Mouse (Mus musculus) midbrain, embryonic 14.5 days (tissue): ENCODE results near the gene 6030468B19Rik. TPM values are rescaled to one million over a fixed set of nuclear protein-coding genes. Genes with fewer than 3 reads are reported as not detected.
A peak's percentile ranks its signal among the peaks of the same experiment; 100 is the strongest.
"Not testable (repeated sequence)": the region's sequence is repeated elsewhere in the genome, so short reads cannot be mapped to it uniquely, and the experiment has no call there.

Source experiments
- ATAC-seq: fragments of 200-750 bp; cut with Nextera tagmentation; 2 replicates; pipeline ENCODE4 v1.8.0; 2017; ENCODE audit warnings: moderate number of reproducible peaks, moderate library complexity; ENCODE audit not compliant: low FRiP score, low TSS enrichment
- DNase-seq: peaks from one replicate; pipeline ENCODE4 v3.0.0-alpha.2; 2015
- H3K27ac ChIP-seq: fragments of 300-500 bp; sonication (generic); replicated peaks from 2 replicates; pipeline ENCODE4 v1.5.1; 2014; ENCODE audit warnings: mild to moderate bottlenecking, low read depth, low read length, moderate library complexity
- H3K27me3 ChIP-seq: fragments of 300-500 bp; sonication (generic); 2 replicates; pipeline ENCODE4 v1.6.1; 2014; ENCODE audit warnings: low read length, control low read depth, mixed read lengths; ENCODE audit not compliant: control insufficient read depth, insufficient read depth
- H3K36me3 ChIP-seq: fragments of 300-500 bp; sonication (generic); 2 replicates; pipeline ENCODE4 v1.6.1; 2014; ENCODE audit warnings: low read length, control low read depth; ENCODE audit not compliant: control insufficient read depth, insufficient read depth
- H3K4me1 ChIP-seq: fragments of 300-500 bp; sonication (generic); 2 replicates; pipeline ENCODE4 v1.6.1; 2014; ENCODE audit warnings: mild to moderate bottlenecking, antibody characterized with exemption, low read length, control low read depth; ENCODE audit not compliant: control insufficient read depth, insufficient read depth
- H3K4me2 ChIP-seq: fragments of 300-500 bp; sonication (generic); 2 replicates; pipeline ENCODE4 v1.6.1; 2014; ENCODE audit warnings: mild to moderate bottlenecking, low read length, moderate library complexity
- H3K4me3 ChIP-seq: fragments of 300-500 bp; sonication (generic); replicated peaks from 2 replicates; pipeline ENCODE4 v1.5.1; 2014; ENCODE audit warnings: low read depth, low read length
- H3K9ac ChIP-seq: fragments of 300-500 bp; sonication (generic); replicated peaks from 2 replicates; pipeline ENCODE4 v1.6.1; 2014; ENCODE audit warnings: mild to moderate bottlenecking, low read length, moderate library complexity
- H3K9me3 ChIP-seq: fragments of 300-500 bp; sonication (generic); 2 replicates; pipeline ENCODE4 v1.6.1; 2016; ENCODE audit warnings: low read length, control low read depth, mixed read lengths; ENCODE audit not compliant: control insufficient read depth
- WGBS: fragments of 180-500 bp; shearing (Covaris S2); extraction: QIAGEN DNeasy Blood & Tissue Kit; methylation state at CpG from one replicate; pipeline ENCODE4 v1.1.7; 2014; 5-methylcytosine and 5-hydroxymethylcytosine counted together
- polyA plus RNA-seq: library from polyadenylated mRNA; unstranded; fragments of >200 nt; fragmentation: Nextera tagmentation; extraction: Ambion mirVana; gene quantifications from 2 replicates; pipeline ENCODE4 v1.2.1, GENCODE M21; 2014

The 6030468B19Rik gene
- polyA plus RNA-seq, 1 experiment from 2014 or later: not detected

DNA sequence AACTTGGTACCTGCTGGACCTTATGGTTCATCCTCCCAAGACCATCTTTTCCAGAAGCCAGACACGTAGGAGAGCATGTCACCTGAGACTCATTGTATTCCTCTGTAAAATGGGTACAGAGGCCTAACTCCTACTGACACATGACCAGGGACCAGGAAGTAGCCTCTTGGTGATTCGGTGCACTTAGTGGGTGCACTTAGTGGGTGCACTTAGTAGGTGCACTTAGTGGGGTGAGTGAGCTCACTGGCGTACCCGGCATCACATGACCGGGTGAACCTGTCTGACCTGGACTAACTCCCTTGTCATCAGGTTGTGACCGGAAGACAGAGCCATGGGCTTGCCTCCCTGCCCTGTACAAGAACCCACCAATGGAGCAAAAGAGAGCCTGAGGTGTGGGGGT is 9.3 kb downstream of the 6030468B19Rik start:
- peaks cover 8% of the 10 kb centered on the region; the same call in 1 of the 2 replicates for H3K27me3 ChIP-seq
- no peaks in the 10 kb centered on the region for H3K9me3 ChIP-seq
- ATAC-seq: no peak
- no peak overlapping the region for H3K4me3 ChIP-seq
- H3K36me3 ChIP-seq: no peaks in the 10 kb centered on the region
- 95% methylated on average over 6 of the region's 6 CpGs for WGBS
- no peak overlapping the region for H3K9ac ChIP-seq
- no peak overlapping the region for H3K27ac ChIP-seq
- no peak overlapping the region for H3K4me2 ChIP-seq
- DNase-seq: no peak
- peaks cover 15% of the 10 kb centered on the region for H3K4me1 ChIP-seq

- Histone ChIP-seq H3K27me3 (peaks cover 8% of the 10 kb centered on the region; the same call in 1 of the 2 replicates), H3K9me3 (no peaks in the 10 kb centered on the region), H3K27ac (no peak within 1 kb of the TSS), H3K4me2 (peak within 1 kb of the TSS; percentile 82), H3K9ac (peak within 1 kb of the TSS; percentile 42), H3K36me3 (no peaks in the 10 kb centered on the region), H3K4me3 (peak within 1 kb of the TSS; percentile 51), H3K4me1 (peaks cover 15% of the 10 kb centered on the region)
- DNase-seq: peak; percentile 84
- WGBS: under 1% methylated on average over 75 of the region's 75 CpGs
- peak; percentile 50; the same call in 1 of the 2 replicates for ATAC-seq
Measured at GRCm38 (mm10) chr11:117809407-117810311, 12.2 kb downstream of the 6030468B19Rik start, which contains the start of the genes Gm20708 and Syngr2. Gene Gm20708 (plus strand): TSS chr11:117809668. Gene Syngr2 (plus strand): TSS chr11:117809668.

- DNase-seq: peak; percentile 84
- H3K27ac ChIP-seq: no peak overlapping the region
- H3K36me3 ChIP-seq: no peaks in the 10 kb centered on the region
- peaks cover 8% of the 10 kb centered on the region; the same call in 1 of the 2 replicates for H3K27me3 ChIP-seq
- peak overlapping the region; percentile 82 for H3K4me2 ChIP-seq
- under 1% methylated on average over 21 of the region's 21 CpGs for whole genome bisulfite sequencing
- H3K4me1 ChIP-seq: peaks cover 15% of the 10 kb centered on the region
- peak overlapping the region; percentile 51 for H3K4me3 ChIP-seq
- peak overlapping the region; percentile 36; the same call in 1 of the 2 replicates for H3K9ac ChIP-seq
- peak; percentile 57 for ATAC-seq
- H3K9me3 ChIP-seq: no peaks in the 10 kb centered on the region
Measured at GRCm38 (mm10) chr11:117810401-117811046, 13.1 kb downstream of the 6030468B19Rik start.

- H3K4me1 ChIP-seq: peaks cover 15% of the 10 kb centered on the region
- WGBS: 81% methylated on average over 5 of the region's 5 CpGs
Measured at GRCm38 (mm10) chr11:117813867-117814266, 16.4 kb downstream of the 6030468B19Rik start.

GRCm38 (mm10) chr11:117814704-117815366 is 17.4 kb downstream of the 6030468B19Rik start:
- ATAC-seq (no peak), DNase-seq (no peak)
- peaks cover 12% of the 10 kb centered on the region for H3K4me1 ChIP-seq
- H3K9me3 ChIP-seq: no peaks in the 10 kb centered on the region
- H3K4me2 ChIP-seq: no peak overlapping the region
- 96% methylated on average over 6 of the region's 6 CpGs for WGBS
- H3K36me3 ChIP-seq: no peaks in the 10 kb centered on the region; the same call in 1 of the 2 replicates
- peaks cover 6% of the 10 kb centered on the region; the same call in 1 of the 2 replicates for H3K27me3 ChIP-seq
- H3K27ac ChIP-seq: no peak overlapping the region
- H3K4me3 ChIP-seq: no peak overlapping the region
- no peak overlapping the region for H3K9ac ChIP-seq

More at GRCm38 (mm10) chr11:117813867-117814266, 16.4 kb downstream of the 6030468B19Rik start:
- Histone ChIP-seq H3K27ac (0 out of 2 replicates have a peak overlapping the region, but pooled peaks have one; percentile 1), H3K9me3 (no peaks in the 10 kb centered on the region), H3K36me3 (no peaks in the 10 kb centered on the region; the same call in 1 of the 2 replicates), H3K27me3 (peaks cover 8% of the 10 kb centered on the region; the same call in 1 of the 2 replicates), H3K4me3 (no peak overlapping the region), H3K9ac (no peak overlapping the region), H3K4me2 (no peak overlapping the region)
- DNase-seq (no peak), ATAC-seq (no peak)

DNA sequence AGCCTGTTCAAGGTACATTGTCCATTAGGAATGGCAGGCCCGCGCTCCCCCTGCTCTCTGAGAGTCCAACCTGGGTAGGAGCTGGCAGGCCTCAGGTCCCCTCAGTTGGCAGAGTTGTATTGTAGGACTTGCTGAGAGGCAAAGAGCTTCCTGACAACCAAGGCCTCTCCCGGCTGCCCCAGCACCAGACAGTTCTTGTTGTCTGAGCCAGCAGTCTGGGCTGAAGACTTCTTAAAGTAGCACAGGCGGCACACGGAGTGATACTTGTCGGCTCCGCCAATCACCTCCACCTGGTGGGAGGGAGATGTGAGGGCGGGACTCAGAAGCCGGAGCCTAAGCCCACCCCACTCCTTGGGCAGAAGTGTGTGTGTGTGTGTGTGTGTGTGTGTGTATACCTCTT is 18.4 kb downstream of the 6030468B19Rik start:
- H3K4me1 ChIP-seq, H3K27ac ChIP-seq, H3K9me3 ChIP-seq, ATAC-seq, H3K36me3 ChIP-seq, H3K9ac ChIP-seq, H3K4me2 ChIP-seq, DNase-seq, H3K4me3 ChIP-seq, H3K27me3 ChIP-seq: not testable (repeated sequence)
- WGBS: 88% methylated on average over 9 of the region's 9 CpGs

- ATAC-seq: no peak
- Histone ChIP-seq H3K4me3 (no peak overlapping the region), H3K9ac (no peak overlapping the region)
Measured at GRCm38 (mm10) chr11:117816389-117816996, 19.0 kb downstream of the 6030468B19Rik start.

GRCm38 (mm10) chr11:117819095-117819494 is 21.6 kb downstream of the 6030468B19Rik start:
- DNase-seq: no peak
- Histone ChIP-seq H3K9ac (no peak overlapping the region), H3K9me3 (no peaks in the 10 kb centered on the region), H3K27ac (no peak overlapping the region), H3K4me1 (no peaks in the 10 kb centered on the region), H3K27me3 (no peaks in the 10 kb centered on the region), H3K36me3 (no peaks in the 10 kb centered on the region; the same call in 1 of the 2 replicates), H3K4me3 (no peak overlapping the region), H3K4me2 (no peak overlapping the region)
- 62% methylated on average over 8 of the region's 8 CpGs for WGBS
- no peak for ATAC-seq

More at GRCm38 (mm10) chr11:117816389-117816996, 19.0 kb downstream of the 6030468B19Rik start:
- no peak for DNase-seq
- Histone ChIP-seq H3K27ac (no peak overlapping the region), H3K36me3 (no peaks in the 10 kb centered on the region; the same call in 1 of the 2 replicates), H3K9me3 (no peaks in the 10 kb centered on the region), H3K27me3 (no peaks in the 10 kb centered on the region), H3K4me1 (no peaks in the 10 kb centered on the region), H3K4me2 (no peak overlapping the region)
- 91% methylated on average over 13 of the region's 13 CpGs for WGBS
